Mouse (Mus musculus) heart, postnatal 25 days (tissue): ENCODE measurements around the gene Prr3. TPM values are rescaled to one million over a fixed set of nuclear protein-coding genes. Genes with fewer than 3 reads are reported as not detected.
A peak's percentile ranks its signal among the peaks of the same experiment; 100 is the strongest.

ENCODE experiments used
- DNase-seq: peaks from one replicate; pipeline ENCODE4 v3.0.0; 2022; ENCODE audit warnings: low spot score
- intact Hi-C: fragments of 180-260 bp; cut with DNase I; formaldehyde crosslinking; loops from one replicate; pipeline ENCODE4 v1.15.1; 2025
- total RNA-seq, 2 experiments: library from RNA; stranded (reverse); gene quantifications; 2 replicates each; pipeline ENCODE4 v1.2.3; 2021

The Prr3 gene
- total RNA-seq, 2 experiments from 2014 or later: 3.8 to 4.4 TPM

DNA sequence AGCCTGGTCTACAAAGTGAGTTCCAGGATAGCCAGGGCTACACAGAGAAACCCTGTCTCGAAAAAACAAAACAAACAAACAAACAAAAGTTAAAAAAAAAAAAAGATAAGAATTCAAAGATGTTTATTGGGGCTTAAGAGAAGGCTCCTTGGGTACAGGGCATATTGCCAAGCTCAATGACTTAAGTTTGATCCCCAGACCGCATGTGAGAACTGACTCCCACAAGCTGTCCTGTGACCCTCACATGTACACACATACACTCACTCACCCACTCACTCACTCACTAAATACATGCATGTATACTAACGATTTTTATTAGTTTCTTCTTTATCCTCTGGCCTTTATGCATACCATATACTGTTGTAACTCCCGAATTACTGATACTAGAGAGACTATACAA, 20.3 kb upstream of the Prr3 start:
- no peak for DNase-seq
- intact Hi-C loops: no loop called here

DNA sequence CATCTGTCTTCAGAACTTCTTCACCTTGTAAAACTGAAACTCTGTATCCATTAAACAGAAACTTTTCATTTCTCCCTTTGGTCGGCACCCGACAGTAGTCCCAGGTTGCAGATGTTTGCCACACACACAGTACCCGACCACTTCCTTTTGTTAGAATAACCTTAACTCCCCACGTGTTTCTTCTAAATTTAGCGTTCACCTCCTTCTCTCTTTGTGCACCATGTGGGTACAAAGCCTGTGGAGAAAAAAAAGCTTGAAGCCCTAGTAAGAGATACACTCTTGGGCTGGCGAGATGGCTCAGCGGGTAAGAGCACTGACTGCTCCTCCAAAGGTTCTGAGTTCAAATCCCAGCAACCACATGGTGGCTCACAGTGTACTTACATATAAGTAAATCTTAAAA, 19.3 kb upstream of the Prr3 start:
- intact Hi-C loops: loop anchor here (5.0 kb wide), 1 partner anchor 113 kb away; no protein-coding TSS in a partner anchor
- no peak for DNase-seq

DNA sequence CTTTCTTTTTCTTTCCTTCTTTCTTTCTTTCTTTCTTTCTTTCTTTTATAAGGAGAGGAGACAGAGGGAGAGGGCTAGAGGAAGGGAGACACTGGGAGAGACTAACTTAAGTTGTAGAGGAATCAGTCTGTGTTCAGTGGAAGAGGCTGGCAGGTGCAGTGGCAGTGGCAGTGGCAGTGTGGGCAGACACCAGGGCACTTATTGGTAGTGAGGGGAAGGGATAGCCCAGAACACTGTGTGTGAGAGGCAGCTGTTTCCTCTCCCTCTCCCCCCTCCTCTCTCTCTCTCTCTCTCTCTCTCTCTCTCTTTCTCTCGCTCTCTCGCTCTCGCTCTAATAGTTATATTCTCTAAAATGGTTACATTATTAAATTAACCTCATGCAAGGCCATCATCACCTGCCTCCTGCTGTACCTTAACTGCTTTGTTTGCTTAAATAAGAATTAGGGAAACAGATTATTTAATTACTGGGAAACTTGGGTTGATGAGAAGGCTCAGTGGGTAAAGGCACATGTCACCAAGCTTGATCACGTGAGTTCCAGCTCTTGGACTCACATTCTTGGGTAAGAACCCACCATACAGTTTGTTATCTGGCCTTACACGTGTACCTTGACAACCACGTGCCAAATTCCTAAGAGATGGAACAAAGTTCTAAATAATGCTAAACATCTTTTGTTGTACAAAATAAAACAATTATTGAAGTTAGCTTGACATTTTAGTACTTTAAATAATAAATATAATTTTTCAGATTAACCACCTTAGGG, 18.7 kb upstream of the Prr3 start:
- intact Hi-C loops: loop anchor here (5.0 kb wide), 1 partner anchor 114 kb away; no protein-coding TSS in a partner anchor
- no peak for DNase-seq

DNA sequence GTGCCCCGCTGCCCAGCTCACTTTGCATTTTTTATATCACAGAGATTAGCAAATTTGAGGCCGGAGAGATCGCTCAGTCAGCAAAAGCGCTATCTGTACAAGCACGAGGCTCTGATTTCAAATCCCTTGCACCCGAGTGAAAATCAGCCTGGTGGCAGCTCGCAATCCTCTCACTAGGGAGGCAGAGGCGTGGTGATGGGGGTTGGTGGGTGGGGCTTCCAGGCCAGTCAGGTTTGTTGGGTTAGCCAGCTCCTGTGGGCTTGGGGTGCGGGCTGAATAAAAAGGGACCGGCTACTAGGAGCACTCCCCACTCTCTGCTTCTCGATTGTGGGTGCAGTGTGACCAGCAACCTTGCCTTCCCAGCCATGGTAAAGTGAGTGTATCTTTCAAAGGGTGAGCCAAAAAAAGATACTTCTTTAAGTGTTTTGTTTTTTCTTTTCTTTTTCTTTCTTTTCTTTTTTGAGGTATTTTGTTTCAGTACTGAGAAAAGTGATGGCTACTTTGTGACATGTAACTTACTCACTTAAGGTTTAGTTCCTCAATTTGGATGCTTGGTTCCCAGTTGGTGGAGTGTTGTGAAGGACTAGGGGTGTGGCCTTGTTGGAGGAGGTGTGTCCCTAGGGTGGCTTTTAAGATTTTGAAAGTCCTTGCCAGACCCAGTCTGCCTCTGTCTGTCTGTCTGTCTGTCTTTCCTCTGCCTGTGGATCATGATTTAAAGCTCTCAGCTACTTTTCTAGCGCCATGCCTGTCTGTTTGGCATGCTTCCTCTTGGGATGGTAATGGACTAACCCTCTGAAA, 17.9 kb upstream of the Prr3 start:
- intact Hi-C loops: loop anchor here (1.0 to 5.0 kb wide), 2 partner anchors 37 to 114 kb away; no protein-coding TSS in a partner anchor
- no peak for DNase-seq

DNA sequence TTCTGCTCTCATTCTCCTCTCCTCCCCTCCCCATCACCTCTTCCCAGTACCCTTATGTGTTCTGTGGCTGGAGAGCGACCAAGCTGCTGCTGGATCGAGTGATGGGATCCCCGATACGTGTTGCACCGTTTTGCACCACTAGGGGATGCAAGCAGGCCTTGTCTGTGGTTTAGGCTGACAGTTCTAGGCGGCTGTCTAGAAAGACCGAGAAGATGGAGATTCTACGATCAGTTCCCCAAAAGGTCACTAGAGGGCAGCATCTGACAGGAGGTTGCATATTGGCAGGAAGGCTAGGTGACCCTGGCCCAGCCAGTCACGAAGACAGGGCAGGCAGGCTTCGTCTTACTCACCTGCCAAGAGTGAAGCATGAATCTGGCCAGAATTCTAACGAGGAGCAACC, 16.9 kb upstream of the Prr3 start:
- peak; percentile 84 for DNase-seq
- intact Hi-C loops: loop anchor here (1.0 to 5.0 kb wide), 2 partner anchors 38 to 115 kb away; no protein-coding TSS in a partner anchor

DNA sequence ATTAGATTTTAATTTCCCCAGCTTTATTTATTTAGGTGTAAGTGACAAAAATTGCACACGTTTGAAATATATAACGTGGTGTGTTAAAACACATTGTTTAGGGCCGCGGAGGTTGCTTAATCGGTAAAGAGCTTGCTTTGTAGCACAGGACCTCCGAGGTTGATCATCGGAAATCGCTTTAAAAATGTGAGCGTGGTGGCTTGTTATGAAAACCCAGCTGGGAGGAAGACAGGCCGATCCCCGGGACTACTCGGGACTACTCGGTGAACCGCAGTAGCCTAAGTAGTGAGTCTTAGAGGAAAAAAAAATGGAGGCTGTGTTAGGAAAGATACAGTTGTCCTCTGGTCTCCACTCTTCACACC, 14.8 kb upstream of the Prr3 start:
- no peak for DNase-seq
- intact Hi-C loops: loop anchor here (5.0 kb wide), 1 partner anchor 117 kb away; no protein-coding TSS in a partner anchor

DNA sequence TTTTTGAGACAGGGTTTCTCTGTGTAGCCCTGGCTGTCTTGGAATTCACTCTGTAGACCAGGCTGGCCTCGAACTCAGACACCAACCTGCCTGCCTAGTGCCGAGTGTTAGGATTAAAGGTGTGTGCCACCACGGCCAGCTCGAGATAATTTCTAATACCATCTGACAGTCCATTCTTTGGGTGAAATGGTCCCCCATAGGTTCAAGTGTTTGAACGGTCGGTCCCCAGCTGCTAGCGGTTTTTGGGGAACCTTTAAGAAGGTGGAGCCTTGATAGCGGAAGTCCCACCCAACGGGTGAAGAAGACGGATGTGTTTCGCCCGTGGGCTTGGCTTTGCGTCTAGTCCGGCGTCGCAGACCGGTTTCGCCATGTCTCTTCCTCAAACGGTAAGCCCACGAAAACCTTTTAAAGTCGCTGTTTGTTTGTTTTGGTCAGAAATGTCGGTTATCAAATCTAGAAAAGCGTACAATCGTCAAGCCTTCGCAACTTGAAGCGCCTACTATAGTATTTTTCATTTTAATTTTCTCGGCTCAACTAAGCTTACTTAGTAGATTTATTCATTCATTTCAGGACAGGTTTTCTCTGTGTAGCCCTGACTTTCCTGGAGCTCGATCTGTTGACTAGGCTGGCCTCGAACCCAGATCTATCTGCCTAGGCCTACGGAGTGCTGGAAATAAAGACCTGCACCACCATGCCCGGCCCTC, 14.3 kb upstream of the Prr3 start:
- intact Hi-C loops: no loop called here
- peak; percentile 63 for DNase-seq

DNA sequence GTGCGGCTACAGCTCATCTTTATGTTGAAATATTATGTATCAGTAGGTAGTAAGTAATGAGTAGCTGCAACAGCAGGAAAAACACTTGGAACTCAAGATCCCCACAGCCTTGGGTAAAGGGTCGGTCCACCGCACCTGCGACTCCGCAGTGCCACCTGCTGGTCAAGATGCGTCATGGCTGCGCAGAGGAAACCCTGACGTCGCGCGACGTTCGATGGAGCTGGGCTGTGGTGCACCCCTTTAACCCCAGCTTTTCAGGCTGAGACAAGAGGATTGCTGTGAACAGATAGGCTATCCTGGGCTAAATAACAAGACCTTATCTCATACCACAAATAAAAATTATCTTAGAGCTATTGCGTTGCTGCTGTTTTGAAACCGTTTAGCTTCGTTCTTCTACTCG, 13.6 kb upstream of the Prr3 start:
- intact Hi-C loops: loop anchor here (1.0 kb wide), 1 partner anchor 56 kb away; no protein-coding TSS in a partner anchor
- peak; percentile 44 for DNase-seq

DNA sequence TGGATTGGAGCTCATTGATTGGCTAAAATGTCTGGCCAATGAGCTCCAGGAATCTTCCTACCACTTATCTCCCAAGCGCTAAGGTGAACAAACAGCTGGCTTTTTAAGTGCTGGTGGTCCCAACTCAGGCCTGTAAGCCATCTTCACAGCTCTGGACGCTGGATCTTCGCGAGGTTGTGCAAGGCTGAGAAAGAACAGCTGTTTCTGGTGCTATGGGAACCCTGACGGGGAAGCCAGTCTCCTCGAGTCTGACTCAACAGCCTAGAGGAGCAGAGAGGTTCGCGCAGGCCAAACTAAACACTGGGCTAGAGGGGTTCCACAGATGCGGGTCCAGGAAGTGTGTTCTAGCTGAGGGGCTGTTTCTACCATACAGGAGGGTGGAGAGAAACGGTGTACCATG, 11.7 kb upstream of the Prr3 start:
- intact Hi-C loops: no loop called here
- DNase-seq: peak; percentile 31

DNA sequence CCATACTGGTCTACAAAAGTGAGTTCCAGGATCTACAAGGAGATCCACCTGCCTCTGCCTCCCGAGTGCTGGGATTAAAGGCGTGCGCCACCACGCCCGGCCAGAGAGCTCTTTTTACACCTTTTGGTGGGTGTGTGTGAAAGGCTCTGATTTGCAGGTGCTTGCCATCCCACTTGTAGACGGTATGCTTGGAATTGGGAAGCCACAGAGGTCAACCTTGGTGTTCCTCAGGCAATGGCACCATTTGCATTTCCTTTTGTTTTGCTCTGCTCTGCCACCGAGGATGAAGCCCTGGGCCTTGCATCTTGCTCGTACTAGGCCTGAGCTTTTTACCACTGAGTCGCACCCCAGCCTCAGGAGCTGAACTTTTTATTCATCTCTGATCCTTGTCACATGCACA, 1.7 kb upstream of the Prr3 start:
- intact Hi-C loops: loop anchor here (5.0 to 10.0 kb wide), 2 partner anchors 59 to 147 kb away; partner anchors contain the start of gene Tubb5

DNA sequence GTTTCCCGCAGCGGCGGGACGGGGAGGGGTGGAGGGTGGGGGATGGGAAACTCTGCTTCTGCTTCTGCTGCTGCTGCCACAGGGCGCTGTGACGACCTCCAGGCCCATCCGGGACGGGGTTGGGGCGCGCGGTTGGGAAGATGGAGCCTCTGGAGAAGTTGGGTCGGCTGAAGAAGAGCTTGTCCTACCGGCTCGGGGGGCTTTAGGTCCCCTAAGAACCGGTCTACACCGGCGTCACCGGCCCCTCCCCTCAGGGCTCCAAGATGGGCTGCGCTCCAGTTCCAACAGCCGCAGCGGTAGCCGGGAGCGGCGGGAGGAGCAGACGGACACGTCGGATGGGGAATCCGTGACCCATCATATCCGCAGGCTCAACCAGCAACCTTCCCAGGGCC, 323 bp upstream of the Prr3 start:
- DNase-seq: peak; percentile 44
- intact Hi-C loops: loop anchor here (5.0 to 10.0 kb wide), 2 partner anchors 58 to 146 kb away; partner anchors contain the start of gene Tubb5

More for the DNA sequence above, 1.7 kb upstream of the Prr3 start:
- DNase-seq: no peak

DNA sequence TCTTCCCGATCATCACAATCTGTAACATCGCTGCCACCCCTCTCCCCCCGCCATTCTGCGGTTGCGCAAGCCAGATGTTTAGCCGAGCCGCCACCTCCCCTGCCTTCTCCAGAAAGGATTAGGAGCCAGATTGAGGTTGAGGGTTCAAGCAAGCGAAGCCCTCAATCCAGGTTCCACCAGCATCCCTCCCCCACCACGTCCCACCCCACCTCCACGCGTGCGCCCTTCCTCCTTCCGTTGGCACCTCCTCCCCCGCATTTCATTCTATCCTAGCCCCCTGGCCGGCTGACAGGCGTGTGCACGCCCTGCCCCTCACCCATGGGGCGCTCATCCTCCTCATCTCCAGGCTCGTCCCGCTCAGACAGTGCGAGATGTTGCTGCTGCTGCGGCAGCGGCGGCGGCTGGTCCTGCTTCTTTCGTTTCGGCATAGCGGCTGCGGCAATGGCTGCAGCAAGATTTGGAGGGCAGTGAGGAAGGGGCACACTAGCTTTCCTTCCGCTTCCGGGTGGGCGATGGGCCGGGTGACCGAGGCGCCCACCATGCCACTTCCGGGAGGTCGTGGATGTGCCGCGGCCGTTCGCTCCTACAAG, 1.1 kb downstream of the Prr3 start:
- no peak for DNase-seq
- intact Hi-C loops: loop anchor here (2.0 kb wide), 1 partner anchor 14 kb away; no protein-coding TSS in a partner anchor

DNA sequence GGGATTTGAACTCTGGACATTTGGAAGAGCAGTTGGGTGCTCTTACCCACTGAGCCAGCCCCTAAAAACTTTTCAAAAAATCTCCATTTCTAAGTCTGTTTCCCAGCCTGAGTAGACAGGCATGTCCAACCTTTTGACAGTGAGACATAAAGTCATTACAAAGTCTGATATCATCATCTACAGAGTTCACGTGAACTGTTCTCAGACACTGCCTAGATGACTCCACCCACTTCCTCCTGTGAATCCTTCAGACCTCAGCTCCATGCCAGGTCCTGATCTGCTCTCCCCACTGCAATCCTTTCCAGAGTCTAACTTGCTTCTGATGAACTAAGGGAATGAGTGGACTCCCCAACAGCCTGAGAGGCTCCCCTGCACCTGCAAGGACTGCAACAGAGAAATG, 7.9 kb downstream of the Prr3 start:
- intact Hi-C loops: no loop called here
- DNase-seq: no peak

DNA sequence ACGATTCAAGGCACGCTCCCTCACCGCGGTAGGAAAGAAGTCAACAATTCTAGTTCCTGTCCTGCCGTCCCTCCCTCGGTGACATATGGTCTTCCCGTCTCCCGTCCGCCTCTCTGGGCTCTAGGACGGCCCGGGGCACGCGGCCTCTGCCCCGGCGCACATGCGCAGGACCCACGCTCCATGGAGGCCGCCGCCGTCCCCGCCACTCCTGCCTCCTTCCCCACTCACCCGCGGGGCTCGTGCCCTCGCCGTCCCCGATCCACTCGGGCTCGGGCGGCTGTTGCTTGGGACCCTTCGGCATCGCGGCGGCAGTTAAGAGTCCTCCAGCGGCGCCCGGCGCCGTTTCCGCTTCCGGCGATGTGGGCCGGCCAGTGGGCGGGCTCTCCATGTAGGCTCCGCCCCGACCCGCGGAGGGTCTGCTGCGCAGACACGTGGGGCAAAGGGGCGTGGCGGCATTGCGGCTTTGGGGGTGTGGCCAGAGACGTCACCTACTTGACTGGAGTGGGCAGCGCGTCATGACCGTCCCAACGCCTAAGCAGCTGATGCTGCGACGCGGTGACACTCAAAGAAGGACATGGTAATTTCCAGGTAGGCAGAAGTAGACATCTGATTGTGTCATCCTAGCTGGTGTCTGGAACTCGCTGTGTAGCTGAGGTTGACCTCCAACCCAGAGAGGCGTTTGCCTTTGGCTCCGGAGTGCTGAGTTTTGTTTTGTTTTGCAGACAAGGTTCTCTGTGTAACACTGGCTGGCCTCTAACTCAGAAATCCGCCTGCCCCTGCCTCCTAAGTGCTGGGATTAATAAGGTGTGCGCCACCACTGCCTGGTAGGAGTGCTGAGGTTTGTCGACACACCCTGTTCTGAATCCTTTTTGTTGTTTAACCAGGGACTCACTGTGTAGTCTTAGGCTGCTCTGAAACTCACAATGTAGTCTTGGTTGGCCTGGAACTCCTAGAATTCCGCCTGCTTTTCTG, 10.3 kb downstream of the Prr3 start, which contains the start of gene Abcf1:
Gene Abcf1, minus strand, starts transcription at position 344 of the 972 bp plus-strand sequence.
- intact Hi-C loops: loop anchor here (2.0 kb wide), 1 partner anchor 49 kb away; no protein-coding TSS in a partner anchor
- peak; percentile 97 for DNase-seq

DNA sequence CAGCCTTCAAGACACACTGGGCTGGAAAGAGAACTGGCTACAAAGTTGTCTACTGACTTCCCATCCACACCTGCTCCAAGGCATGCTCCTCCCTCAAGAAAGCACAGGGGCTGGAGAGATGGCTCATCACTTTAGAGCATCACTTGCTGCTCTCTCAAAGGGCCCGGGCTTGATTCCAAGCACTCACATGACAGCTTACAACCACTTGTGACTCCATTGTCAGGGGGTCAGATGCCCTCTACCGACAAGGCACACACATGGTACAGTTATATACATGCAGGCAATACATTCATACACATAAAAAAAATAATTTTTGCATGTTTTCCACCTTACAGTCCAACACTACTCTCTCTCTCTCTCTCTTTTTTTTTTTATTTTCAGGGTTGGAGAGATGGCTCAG, 12.4 kb downstream of the Prr3 start:
- intact Hi-C loops: loop anchor here (2.0 kb wide), 1 partner anchor 47 kb away; no protein-coding TSS in a partner anchor
- no peak for DNase-seq

DNA sequence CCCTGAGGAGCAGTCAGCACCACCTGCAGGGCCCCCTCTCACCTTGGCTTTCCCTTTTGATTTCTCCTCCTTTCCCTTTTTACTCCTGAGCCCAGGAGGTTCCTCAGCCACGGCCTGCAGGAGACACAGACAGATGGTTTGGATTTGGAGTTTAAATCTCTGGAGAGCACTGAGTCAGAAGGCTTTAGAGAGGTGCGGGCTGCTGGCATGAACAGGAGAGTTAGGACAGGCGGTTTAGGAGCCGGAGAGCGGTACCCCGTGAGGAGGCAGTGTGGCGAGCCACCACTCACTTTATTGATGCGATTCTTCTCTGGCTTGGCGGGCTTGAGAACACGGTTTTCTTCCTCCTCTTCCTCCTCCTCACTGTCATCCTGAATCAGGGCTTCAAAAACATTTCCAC, 16.8 kb downstream of the Prr3 start:
- intact Hi-C loops: no loop called here
- DNase-seq: no peak

DNA sequence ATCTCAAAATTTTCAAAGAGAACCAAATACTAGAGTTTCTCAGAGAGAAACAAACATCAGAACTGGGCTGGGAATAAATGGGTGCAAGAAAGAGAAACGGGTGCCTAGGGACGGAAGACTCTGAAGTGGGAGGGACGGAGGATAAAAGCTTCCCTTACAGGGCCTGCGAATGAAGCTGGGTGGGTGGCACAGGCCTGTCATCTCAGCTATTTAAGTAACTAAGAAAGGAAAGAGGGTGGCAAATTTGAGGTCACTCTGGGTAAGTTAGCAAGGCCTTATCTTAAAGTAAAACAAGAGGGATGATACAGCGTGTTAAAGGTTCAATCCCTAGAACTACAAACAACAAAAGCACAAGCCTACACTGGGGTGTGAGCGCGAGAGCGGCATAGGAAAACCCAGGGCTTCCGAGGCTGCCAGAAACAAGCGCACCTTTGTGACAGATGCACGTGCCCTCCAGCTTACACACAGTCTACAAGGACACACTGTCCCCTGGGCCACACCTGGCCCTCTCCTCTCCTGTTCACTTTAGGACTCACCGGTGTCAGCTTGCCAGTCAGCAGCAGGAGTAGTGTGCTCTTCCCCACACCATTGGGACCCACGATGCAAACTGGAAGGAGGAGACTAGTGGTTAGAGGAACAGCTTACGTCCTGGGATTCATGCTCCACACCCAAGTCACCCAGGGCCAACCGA, 21.4 kb downstream of the Prr3 start:
- intact Hi-C loops: no loop called here
- DNase-seq: no peak

DNA sequence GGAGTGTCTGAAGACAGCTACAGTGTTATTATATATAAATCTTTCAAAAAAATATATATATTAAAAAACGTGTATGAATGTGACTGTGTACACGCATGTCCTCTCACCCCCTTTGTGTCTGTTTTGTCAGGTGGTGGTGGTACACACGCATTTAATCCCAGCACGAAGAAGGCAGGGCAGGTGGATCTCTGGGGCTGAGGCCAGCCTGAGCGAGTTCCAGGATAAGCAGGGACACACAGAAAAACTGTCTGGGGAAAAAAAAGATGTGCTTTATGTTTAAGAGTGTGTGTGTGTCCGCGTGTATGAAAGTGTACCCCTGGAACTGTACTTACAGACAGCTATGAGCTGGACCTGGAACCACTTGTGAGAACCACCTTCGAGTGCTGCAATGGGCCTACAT, 25.4 kb downstream of the Prr3 start:
- no peak for DNase-seq
- intact Hi-C loops: no loop called here
